Mouse (Mus musculus) mouse embryonic stem cell (cell line): Measurements from ENCODE around the gene Gbx2.

Experiments
- in situ Hi-C, 2 experiments: fragments of 300-500 bp; cut with MboI; formaldehyde crosslinking; loops; 1 replicate in 1 of 2; 3 replicates in 1 of 2; pipeline ENCODE4 v1.14.3; 2019 to 2020; ENCODE audit warnings: low sequenced_read_pairs in 2 of 2, low pct_unique_long_range_greater_than_20kb in 1 of 2, mixed read lengths in 1 of 2; ENCODE audit not compliant: unreplicated experiment in 1 of 2

The Gbx2 gene

DNA sequence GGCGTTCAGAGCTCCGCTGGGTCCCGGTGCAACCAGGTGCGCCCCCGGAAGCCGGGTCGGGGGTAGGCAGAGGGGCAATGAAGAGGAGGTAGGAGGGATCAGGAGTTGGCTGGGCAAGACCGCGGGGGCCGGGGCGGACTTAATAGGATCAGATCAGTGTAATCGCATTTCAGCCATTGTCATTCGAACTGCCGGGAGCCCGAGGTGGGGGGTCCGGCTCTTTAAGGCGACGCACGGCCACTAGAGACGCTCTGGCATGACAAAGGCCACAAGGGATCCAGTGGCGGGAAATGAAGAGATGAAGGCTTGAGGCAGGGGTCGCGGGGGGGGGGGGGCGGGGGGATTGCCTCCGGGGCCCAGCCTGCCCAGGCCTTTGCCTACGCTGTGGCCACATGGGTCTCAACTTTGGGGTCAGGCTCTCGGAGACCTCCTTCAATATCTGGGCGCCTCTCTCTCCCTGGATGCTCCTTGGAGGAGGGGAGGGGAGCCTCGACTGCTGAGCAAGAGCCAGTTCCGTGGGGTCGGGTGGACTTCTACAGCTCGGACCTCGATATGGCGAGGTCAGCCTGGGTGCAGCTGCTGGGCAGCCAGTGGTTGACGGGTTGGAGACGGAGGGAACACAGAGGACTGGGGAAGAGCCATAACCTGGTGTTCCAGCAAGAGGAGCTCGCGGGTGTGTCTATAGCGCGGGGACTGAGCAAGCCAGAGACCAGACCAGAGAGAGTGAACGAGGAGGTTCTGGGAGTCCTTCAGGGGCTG lies 7.9 kb downstream of the Gbx2 start:
- in situ Hi-C loops, result no loop called here

DNA sequence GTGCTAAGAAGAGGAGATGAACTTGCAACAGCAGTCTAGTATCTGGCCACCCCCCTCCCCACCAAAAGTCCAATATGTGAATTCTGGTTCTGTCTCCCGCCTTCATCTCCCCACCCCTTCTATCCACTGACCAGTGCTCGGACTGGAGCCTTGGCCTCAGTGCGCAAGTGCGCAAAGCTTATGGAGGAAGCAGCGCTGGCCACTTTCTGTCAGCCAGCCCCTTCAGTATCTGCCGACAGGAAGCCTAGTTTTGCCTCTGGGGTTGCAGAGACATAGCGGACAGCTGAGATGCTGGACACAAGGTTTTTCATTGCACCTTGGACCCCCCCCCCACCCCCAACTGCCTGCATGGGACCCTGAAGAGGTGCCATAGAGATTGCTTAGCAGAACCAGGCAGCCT lies 8.7 kb downstream of the Gbx2 start:
- in situ Hi-C loops, result no loop called here

DNA sequence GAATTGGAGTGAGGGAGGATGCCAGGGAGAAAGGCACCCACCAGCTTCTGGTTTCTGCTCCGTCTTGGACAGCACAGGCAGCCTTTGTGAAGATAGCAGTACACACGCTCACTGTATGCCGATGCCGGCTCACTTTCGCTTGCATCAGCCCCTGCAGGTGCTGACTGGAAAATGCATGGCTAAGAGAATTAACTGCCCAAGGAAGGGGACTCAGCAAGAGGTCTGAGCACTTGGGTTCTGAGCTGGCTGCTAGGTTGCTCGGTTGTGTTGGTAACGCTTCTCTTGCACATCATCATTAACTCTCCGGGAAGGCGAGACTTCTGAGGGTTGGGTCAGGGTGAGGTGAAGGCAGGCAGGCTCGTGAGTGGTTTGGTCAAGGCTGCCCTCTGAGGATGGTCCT lies 9.2 kb downstream of the Gbx2 start:
- in situ Hi-C loops, result no loop called here

DNA sequence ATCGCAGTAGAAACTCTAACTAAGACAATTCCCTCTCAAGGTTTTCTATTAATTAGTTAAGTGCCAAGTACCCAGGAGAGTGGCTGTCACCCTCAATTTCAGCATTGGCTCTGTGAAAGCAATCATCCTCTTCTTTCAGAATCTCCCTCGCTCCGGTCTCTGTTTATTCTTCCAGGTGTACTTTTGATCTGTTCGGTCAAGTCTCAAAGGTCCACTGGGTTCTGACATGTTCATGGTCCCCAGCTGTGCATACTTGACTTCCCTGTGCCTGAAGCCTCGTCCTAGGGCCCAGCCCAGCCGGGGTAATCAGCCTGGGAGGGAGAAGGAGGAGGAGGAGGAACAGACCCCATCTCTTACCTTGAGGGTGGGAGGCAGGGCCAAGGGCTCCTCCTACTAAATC lies 11.8 kb downstream of the Gbx2 start:
- in situ Hi-C loops, result no loop called here

GRCm38 (mm10) chr1:89918111-89918510 lies 12.9 kb downstream of the Gbx2 start:
- in situ Hi-C loops, result no loop called here

DNA sequence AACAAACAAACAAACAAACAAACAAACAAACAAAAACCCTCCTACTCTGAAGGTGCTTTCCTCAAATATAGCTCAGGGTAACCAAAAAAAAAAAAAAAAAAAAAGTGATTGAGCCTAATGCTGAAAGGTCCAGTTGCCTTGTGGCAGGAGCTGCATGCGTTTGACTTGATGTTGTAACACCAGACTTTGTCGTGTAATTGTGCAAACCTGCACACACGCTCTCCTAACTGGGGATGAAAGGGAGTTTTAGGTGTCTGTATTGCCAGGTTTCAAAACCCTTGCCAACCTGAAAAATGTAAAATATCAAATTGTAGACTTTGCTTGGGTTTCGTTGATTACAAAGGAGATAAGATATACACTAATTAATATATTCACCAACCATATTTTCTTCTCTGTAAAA lies 17.4 kb downstream of the Gbx2 start:
- in situ Hi-C loops, result no loop called here

GRCm38 (mm10) chr1:89912392-89912791 lies 18.6 kb downstream of the Gbx2 start:
- in situ Hi-C loops, result no loop called here

DNA sequence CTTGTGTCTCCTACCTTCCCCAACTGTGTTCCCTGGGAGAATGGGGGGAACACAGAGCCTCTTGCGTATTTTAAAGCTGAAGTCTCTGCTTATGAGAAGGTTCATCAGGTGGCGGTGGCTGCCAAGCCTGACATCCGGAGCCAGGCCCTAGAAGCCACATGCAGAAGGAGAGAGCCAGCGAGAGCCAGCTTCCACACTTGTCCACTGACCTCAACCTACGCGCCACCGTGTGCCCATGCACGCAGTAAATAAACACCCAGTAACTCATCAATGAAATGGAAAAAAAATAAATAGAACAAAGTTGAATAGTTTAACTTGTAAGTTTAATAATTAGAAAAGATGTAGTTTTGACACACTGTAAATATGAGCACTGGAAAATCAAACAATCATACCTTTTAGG lies 21.2 kb downstream of the Gbx2 start:
- in situ Hi-C loops, result no loop called here

- in situ Hi-C loops, result no loop called here
These were observed 28.3 kb downstream of the Gbx2 start for GRCm38 (mm10) chr1:89902641-89903040.

- in situ Hi-C loops, result no loop called here
These were observed 28.7 kb downstream of the Gbx2 start for GRCm38 (mm10) chr1:89902236-89902635.

GRCm38 (mm10) chr1:89901381-89901780 lies 29.6 kb downstream of the Gbx2 start:
- in situ Hi-C loops, result no loop called here

GRCm38 (mm10) chr1:89899761-89900445 lies 31.1 kb downstream of the Gbx2 start:
- in situ Hi-C loops, result no loop called here

- in situ Hi-C loops, result no loop called here
These were observed 31.9 kb downstream of the Gbx2 start for GRCm38 (mm10) chr1:89899036-89899435.

DNA sequence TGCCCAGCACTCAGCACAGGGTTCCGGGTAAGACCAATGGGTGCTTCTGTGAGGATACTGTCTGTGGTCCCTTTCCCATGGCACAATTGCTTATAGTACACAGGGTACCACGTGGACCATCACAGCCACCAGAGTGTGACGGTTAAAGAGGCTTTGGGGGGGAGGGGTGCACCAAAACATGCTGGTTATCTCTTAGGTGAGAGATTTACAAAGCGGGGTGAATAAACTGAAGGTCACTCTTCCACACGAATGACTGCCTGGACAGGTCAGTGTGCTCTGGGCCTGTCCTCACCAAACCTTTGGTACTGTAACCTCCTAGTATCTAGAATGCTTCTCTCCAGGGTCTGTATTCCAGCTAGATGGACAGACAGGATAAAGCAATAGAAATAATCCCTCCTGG lies 35.2 kb downstream of the Gbx2 start:
- in situ Hi-C loops, result no loop called here

GRCm38 (mm10) chr1:89892281-89892680 lies 38.7 kb downstream of the Gbx2 start:
- in situ Hi-C loops, result no loop called here

- in situ Hi-C loops, result no loop called here
These were observed 39.6 kb downstream of the Gbx2 start for GRCm38 (mm10) chr1:89891400-89891799.

GRCm38 (mm10) chr1:89885696-89886095 lies 45.3 kb downstream of the Gbx2 start:
- in situ Hi-C loops, result no loop called here

- in situ Hi-C loops, result no loop called here
These were observed 46.6 kb downstream of the Gbx2 start for GRCm38 (mm10) chr1:89884335-89884734.

DNA sequence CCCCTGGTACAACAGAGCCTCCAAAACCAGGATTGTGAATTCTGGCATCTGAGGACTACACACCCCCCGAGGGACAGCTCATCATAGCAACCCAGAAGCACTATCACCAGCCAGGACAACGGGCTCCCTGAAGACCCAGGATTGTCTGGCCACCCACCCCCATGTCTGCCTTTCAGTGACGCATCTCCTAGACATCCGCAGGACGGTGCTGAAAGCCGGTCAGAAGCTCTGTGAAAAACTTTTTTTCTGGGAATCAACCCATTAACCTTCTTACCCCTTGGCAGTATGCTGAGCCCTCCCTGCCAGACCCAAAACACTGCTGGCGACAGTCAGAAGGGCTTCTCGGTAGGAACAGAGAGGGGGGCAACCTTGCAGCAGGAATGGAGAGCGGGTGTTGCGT lies 50.1 kb downstream of the Gbx2 start:
- in situ Hi-C loops, result no loop called here

DNA sequence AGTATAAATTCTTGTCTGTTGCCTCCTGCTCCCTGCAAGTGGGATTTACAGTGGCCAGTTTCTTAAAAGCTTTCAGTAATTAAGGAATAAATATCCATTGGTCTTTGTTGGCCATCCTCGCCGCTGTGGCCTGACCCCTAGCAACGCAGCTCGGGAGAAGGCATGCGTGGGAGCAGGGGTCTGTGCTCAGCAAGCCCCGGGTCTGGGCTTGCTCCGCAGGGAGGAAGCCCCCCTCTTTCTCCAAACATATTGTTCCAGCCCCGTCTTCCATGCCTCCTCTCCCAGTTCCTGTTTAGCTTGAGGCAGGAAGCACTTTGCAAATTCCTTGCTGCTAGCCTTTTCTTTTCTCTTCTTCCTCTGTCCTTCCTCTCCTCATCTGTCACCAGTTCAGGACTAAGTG lies 50.8 kb downstream of the Gbx2 start:
- in situ Hi-C loops, result no loop called here
